Mouse (Mus musculus): ENCODE measurements around the gene Zfp628. TPM values are rescaled to one million over a fixed set of nuclear protein-coding genes. Genes with fewer than 3 reads are reported as not detected.

The Zfp628 gene
- 15.7 and 34.3 TPM in 2 replicates for polyA plus RNA-seq (2012; rRNA removed; ENCODE audit: low replicate concordance)

DNA sequence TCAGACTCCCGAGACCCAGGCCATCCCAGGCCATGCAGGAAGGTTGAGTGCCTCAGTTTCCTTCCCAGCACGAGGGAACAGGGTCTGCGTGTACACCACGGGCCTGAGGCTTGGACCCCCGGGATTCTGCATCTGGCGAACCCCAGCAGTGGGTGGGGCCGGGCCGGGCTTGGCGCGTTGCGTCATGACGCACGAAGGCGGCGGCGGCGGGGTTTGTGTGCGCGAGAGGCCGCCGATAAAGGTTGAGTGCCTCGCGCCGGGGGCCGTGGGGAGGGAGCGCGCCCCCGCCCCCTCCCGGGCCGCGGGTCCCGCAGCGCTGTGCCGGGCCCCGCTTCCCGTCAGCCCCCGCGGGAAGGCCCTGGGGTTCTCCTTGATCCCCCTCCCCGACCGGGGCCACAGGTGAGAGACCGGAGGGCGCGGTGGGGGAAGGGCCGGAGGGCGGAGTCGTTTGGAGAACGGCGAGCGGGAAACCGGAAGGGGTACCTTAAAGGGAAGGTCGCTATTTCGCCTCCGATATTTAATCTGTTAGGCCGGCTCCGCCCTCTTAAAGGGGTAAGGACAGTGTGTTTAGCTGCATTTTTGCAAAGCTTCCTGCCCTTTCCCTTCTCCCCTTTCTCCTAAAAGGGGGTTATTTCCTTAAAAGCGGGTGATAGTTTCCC, at the start of gene Zfp628:
TSS of gene Zfp628 (plus strand) at position 211 of the 659 bp plus-strand sequence.

DNA sequence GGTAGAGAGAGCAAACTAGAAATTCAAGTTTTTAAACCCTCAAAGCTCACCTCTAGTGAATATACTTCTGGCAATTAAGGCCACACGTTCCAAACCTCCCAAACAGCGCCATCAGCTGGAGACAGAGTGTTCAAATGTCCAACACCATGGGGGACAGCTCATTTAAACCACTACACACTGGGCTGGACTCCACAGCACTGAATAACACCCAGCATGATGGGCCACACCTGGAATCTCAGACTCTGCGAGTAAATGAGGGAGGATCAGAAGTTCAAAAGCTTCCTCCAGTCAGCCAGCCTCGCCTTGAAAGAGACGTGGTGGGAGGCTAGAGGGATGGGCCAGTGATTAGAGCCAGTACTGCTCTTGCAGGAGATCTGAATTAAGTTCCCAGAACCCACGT, 44.9 kb upstream of the Zfp628 start, which contains the start of gene Isoc2b:
TSS of gene Isoc2b (minus strand) at position 126 of the 400 bp plus-strand sequence.

DNA sequence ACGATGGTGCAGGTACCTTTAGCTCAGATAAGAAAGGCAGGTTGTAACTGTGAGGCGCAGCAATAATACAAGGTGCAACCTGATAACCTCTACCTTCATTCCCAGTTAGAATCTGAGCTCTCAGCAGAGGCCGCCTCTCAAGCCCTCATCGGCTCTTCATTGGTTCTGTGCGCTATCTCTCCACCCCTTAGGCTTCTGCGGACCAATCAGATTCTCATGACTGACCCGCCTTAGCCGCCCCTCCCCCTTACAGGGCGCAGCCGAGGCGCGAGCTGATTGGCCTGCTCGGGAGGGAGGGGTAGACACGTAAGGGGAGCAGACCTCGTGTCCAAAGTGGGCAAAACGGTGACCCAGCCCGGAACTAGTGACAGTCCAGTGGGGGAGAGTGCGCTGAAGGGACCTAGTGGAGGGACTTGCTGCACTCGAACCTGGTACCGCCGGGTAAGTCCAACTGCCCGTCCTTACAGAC, 38.2 kb upstream of the Zfp628 start, which contains the start of gene Isoc2a:
TSS of gene Isoc2a (plus strand) at position 401 of the 469 bp plus-strand sequence.

DNA sequence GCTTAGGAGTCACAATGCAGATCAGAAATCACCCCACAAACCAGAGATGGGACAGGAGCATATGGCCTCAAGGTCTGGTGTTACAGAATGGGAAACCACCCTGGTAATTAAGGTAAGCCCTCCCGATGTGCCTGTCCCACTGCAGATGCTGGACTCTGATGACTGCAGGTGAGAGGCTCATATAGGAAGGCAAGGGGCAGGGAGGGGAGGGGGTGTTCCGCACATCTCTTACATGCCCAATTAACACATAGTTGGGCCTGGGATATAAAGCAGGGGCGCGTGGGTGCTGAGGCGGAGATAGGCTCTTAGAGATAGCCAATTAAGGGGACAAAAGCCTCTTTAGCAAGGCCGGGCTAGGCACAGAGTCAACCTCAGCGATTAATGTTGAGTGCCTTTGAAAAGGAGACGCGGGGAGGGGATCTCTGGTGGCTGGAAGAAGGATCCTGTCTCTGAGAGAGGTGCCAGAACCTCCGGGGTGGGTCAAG, 8.5 kb upstream of the Zfp628 start, which contains the start of gene Gm36210:
TSS of gene Gm36210 (minus strand) at position 51 of the 485 bp plus-strand sequence.

DNA sequence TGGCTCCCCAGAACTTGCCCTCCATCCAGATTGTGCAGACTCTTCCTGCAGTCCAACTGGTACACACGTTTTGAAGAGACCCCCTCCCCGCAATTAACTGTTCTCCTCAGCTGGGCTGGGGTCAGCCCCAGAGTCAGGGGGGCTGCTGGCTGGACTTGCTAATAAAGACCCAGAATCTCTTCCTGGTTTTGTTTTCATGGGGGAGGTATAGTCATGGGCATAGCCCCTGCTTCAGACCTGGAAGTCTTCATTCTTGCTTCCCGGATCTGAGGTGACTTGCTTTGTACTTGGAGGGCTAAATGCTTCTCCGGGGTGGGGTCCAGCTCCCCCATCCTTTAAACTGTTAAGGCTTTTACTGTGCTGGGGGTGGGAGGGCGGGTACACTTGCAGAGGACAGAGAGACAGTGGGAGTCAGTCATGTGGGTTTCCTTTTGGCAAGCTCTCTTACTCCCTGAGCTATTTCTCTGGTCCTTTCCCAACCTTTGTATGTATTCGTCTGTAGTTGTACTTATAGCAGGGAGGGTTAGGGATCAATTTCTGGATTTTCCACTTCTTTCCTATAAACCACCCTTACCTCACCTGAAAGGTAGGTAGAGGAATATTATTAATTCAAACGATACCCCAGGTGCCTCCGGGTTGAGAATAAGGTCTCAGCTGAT, 6.9 kb downstream of the Zfp628 start, which contains the start of gene Nat14:
TSS of gene Nat14 (plus strand) at position 205 of the 659 bp plus-strand sequence.

DNA sequence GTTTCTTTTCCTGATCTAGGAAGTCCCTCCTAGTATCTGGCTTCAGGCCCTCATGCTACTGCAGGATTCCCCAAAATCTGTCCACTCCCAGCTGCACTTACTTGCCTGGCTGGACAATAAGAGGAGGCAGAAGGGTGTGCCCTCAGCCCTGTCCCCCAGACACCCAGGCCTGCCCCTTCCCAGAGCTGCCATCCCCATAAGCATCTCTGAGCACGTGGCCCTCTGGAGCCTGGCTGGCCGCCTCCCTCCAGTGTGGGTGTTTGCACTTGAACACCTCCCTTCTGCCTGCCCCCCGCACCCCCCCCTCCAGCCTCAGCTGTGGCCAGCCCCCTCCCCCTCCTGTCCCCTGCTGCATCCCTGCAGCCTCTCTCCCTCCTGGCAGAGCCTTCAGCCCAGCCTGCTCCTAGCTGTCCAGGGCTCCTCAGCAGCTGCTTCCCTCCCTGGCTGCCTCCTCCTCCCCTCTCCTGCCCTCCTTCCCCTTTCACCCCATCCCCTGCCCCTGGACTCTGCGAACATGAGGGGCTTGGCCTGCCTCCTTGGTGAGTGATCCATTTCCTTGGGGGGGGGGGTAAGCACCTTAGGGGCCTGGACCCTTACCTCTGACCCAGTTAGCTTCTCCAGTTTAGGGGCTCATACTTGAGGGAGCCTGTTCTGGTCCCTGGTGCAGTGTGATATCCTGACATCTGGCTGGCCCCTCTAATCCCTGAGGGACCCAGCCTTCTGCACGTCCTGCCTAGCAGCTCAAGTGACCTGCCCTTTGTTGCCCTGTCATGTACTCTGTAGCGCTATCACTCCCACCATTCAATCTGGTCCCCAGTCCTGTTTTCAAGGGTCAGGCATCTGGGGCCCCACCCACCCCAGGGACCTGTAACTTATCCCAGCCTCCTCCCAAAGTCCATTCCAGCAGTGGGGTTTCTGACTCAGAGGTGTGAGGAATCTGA, 10.7 kb downstream of the Zfp628 start, which contains the start of gene Ssc5d:
TSS of gene Ssc5d (plus strand) at position 345 of the 941 bp plus-strand sequence.

DNA sequence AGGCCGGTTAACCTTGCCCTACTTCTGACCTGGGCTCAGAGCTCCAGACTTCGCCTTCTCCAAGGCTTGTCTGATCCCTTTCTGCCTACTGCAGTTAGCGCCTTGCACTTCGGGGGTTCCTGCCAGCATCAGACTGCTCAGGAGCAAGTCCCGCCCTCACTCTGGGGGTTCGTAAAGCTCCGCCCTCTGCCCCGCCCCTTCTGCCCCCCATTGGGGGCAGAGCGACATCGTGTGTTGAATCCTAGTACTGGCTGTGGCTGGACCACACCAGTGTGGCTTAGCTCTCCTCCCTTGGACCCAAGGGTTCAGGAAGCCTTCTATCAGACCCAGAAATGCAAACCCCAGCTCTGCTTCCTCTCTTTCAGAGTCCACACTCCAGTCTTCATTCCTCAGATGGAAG, 49.3 kb downstream of the Zfp628 start, which contains the start of gene Sbk2:
TSS of gene Sbk2 (minus strand) at position 135 of the 400 bp plus-strand sequence.

DNA sequence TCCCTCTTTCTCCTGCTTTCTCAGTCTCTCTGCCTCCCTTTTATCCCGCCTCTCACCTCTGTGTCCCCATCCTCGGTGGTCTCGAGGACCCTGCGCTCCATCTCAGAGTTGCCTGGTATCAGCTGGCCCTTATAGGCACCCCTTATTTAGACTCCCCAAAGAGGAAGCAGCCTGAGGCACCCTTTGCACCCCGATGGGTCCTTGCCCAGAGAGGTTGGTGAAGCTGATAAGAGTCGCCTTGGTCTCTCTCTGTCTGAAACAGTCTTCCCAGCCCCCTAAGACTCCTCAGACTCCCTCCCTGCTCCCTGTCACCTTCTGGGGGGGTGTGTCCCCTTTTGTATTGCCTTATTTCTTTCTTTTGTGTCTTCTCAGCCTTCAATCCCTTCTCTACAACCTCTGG, 56.1 kb downstream of the Zfp628 start, which contains the start of gene Sbk3:
TSS of gene Sbk3 (minus strand) at position 101 of the 400 bp plus-strand sequence.

Other genes with a start within 250 kb of the Zfp628 start
- 29.8 and 46.7 TPM in 2 replicates for gene Hspbp1, start 230.1 kb upstream of the Zfp628 start, polyA plus RNA-seq (2012; rRNA removed; ENCODE audit: low replicate concordance)
- gene Brsk1, start 224.6 kb upstream of the Zfp628 start, polyA plus RNA-seq (2012; rRNA removed; ENCODE audit: low replicate concordance) = 4.4 and 6.0 TPM in 2 replicates
- gene Tmem150b, start 190.0 kb upstream of the Zfp628 start, polyA plus RNA-seq (2012; rRNA removed; ENCODE audit: low replicate concordance) = 2.0 and 2.5 TPM in 2 replicates
- gene Kmt5c, start 175.1 kb upstream of the Zfp628 start, polyA plus RNA-seq (2012; rRNA removed; ENCODE audit: low replicate concordance) = 95.7 and 216 TPM in 2 replicates
- 13.8 and 18.7 TPM in 2 replicates for gene Cox6b2, start 162.1 kb upstream of the Zfp628 start, polyA plus RNA-seq (2012; rRNA removed; ENCODE audit: low replicate concordance)
- 0.10 TPM in 1 of 2 replicates, not detected in the other for gene Fam71e2, start 143.9 kb upstream of the Zfp628 start, polyA plus RNA-seq (2012; rRNA removed; ENCODE audit: low replicate concordance)
- gene Il11, start 132.4 kb upstream of the Zfp628 start, polyA plus RNA-seq (2012; rRNA removed; ENCODE audit: low replicate concordance) = 0.36 and 0.78 TPM in 2 replicates
- not detected in 2 replicates for gene Tmem190, start 132.3 kb upstream of the Zfp628 start, polyA plus RNA-seq (2012; rRNA removed; ENCODE audit: low replicate concordance)
- 18.4 and 84.5 TPM in 2 replicates for gene Tmem238, start 125.6 kb upstream of the Zfp628 start, polyA plus RNA-seq (2012; rRNA removed; ENCODE audit: low replicate concordance)
- 252 and 384 TPM in 2 replicates for gene Rpl28, start 122.3 kb upstream of the Zfp628 start, polyA plus RNA-seq (2012; rRNA removed; ENCODE audit: low replicate concordance)
- gene Ube2s, start 102.6 kb upstream of the Zfp628 start, polyA plus RNA-seq (2012; rRNA removed; ENCODE audit: low replicate concordance) = 193 and 283 TPM in 2 replicates
- 0.54 and 1.0 TPM in 2 replicates for gene Shisa7, start 70.5 kb upstream of the Zfp628 start, polyA plus RNA-seq (2012; rRNA removed; ENCODE audit: low replicate concordance)
- 39.7 and 42.5 TPM in 2 replicates for gene Isoc2b, start 45.0 kb upstream of the Zfp628 start, polyA plus RNA-seq (2012; rRNA removed; ENCODE audit: low replicate concordance)
- 45.1 and 54.4 TPM in 2 replicates for gene Isoc2a, start 38.1 kb upstream of the Zfp628 start, polyA plus RNA-seq (2012; rRNA removed; ENCODE audit: low replicate concordance)
- 0.17 and 0.85 TPM in 2 replicates for gene Gm36210, start 8.7 kb upstream of the Zfp628 start, polyA plus RNA-seq (2012; rRNA removed; ENCODE audit: low replicate concordance)
- gene Nat14, start 6.8 kb downstream of the Zfp628 start, polyA plus RNA-seq (2012; rRNA removed; ENCODE audit: low replicate concordance) = 2.9 and 7.1 TPM in 2 replicates
- gene Ssc5d, start 10.6 kb downstream of the Zfp628 start, polyA plus RNA-seq (2012; rRNA removed; ENCODE audit: low replicate concordance) = 17.9 and 19.0 TPM in 2 replicates
- gene Sbk2, start 49.2 kb downstream of the Zfp628 start, polyA plus RNA-seq (2012; rRNA removed; ENCODE audit: low replicate concordance) = 3.7 and 91.9 TPM in 2 replicates
- 0.25 and 1.3 TPM in 2 replicates for gene Sbk3, start 56.0 kb downstream of the Zfp628 start, polyA plus RNA-seq (2012; rRNA removed; ENCODE audit: low replicate concordance)
- 72.4 and 81.0 TPM in 2 replicates for gene Zfp579, start 80.9 kb downstream of the Zfp628 start, polyA plus RNA-seq (2012; rRNA removed; ENCODE audit: low replicate concordance)
- gene Zfp524, start 99.2 kb downstream of the Zfp628 start, polyA plus RNA-seq (2012; rRNA removed; ENCODE audit: low replicate concordance) = 35.2 and 68.4 TPM in 2 replicates
- 34.7 and 40.0 TPM in 2 replicates for gene Fiz1, start 99.5 kb downstream of the Zfp628 start, polyA plus RNA-seq (2012; rRNA removed; ENCODE audit: low replicate concordance)
- gene Gm44973, start 100.3 kb downstream of the Zfp628 start, polyA plus RNA-seq (2012; rRNA removed; ENCODE audit: low replicate concordance) = not detected in 2 replicates
- gene Zfp865, start 105.2 kb downstream of the Zfp628 start, polyA plus RNA-seq (2012; rRNA removed; ENCODE audit: low replicate concordance) = 33.5 and 79.1 TPM in 2 replicates
- 1.5 and 3.1 TPM in 2 replicates for gene Ccdc106, start 105.3 kb downstream of the Zfp628 start, polyA plus RNA-seq (2012; rRNA removed; ENCODE audit: low replicate concordance)
- not detected in 2 replicates for gene 4632433K11Rik, start 118.9 kb downstream of the Zfp628 start, polyA plus RNA-seq (2012; rRNA removed; ENCODE audit: low replicate concordance)
- gene Zfp784, start 123.2 kb downstream of the Zfp628 start, polyA plus RNA-seq (2012; rRNA removed; ENCODE audit: low replicate concordance) = 4.6 and 5.6 TPM in 2 replicates
- gene Zfp580, start 136.3 kb downstream of the Zfp628 start, polyA plus RNA-seq (2012; rRNA removed; ENCODE audit: low replicate concordance) = 19.3 and 35.9 TPM in 2 replicates
- gene U2af2, start 146.9 kb downstream of the Zfp628 start, polyA plus RNA-seq (2012; rRNA removed; ENCODE audit: low replicate concordance) = 156 and 169 TPM in 2 replicates
- gene Epn1, start 165.0 kb downstream of the Zfp628 start, polyA plus RNA-seq (2012; rRNA removed; ENCODE audit: low replicate concordance) = 168 and 263 TPM in 2 replicates
- not detected in 2 replicates for gene Rfpl4, start 201.7 kb downstream of the Zfp628 start, polyA plus RNA-seq (2012; rRNA removed; ENCODE audit: low replicate concordance)
- 0.84 and 0.93 TPM in 2 replicates for gene Rasl2-9, start 210.7 kb downstream of the Zfp628 start, polyA plus RNA-seq (2012; rRNA removed; ENCODE audit: low replicate concordance)
- not detected in 2 replicates for gene Vmn1r55, start 234.5 kb downstream of the Zfp628 start, polyA plus RNA-seq (2012; rRNA removed; ENCODE audit: low replicate concordance)